Mouse (Mus musculus) stomach, embryonic 15.5 days (tissue): ENCODE results near the gene Tfpi2. TPM values are rescaled to one million over a fixed set of nuclear protein-coding genes. Genes with fewer than 3 reads are reported as not detected.

Experiments
- ATAC-seq: fragments of 200-750 bp; cut with Nextera tagmentation; 2 replicates; pipeline ENCODE4 v1.8.0; 2017; ENCODE audit warnings: low read depth, moderate number of reproducible peaks, moderate TSS enrichment; ENCODE audit not compliant: insufficient read depth, low FRiP score
- H3K27ac ChIP-seq: fragments of 300-500 bp; sonication (generic); 2 replicates; pipeline ENCODE4 v1.5.1; 2015; ENCODE audit warnings: mild to moderate bottlenecking, inconsistent platforms
- H3K27me3 ChIP-seq: fragments of 300-500 bp; sonication (generic); replicated peaks from 2 replicates; pipeline ENCODE4 v1.6.1; 2015; ENCODE audit warnings: inconsistent platforms
- H3K36me3 ChIP-seq: fragments of 300-500 bp; sonication (generic); 2 replicates; pipeline ENCODE4 v1.6.1; 2015; ENCODE audit warnings: inconsistent platforms
- H3K4me1 ChIP-seq: fragments of 300-500 bp; sonication (generic); 2 replicates; pipeline ENCODE4 v1.6.1; 2015; ENCODE audit warnings: inconsistent platforms
- H3K4me2 ChIP-seq: fragments of 300-500 bp; sonication (generic); 2 replicates; pipeline ENCODE4 v1.6.1; 2015; ENCODE audit warnings: mild to moderate bottlenecking, inconsistent platforms
- H3K4me3 ChIP-seq: fragments of 300-500 bp; sonication (generic); replicated peaks from 2 replicates; pipeline ENCODE4 v1.5.1; 2015; ENCODE audit warnings: inconsistent platforms
- H3K9ac ChIP-seq: fragments of 300-500 bp; sonication (generic); 2 replicates; pipeline ENCODE4 v1.6.1; 2015; ENCODE audit warnings: inconsistent platforms
- H3K9me3 ChIP-seq: fragments of 300-500 bp; sonication (generic); 2 replicates; pipeline ENCODE4 v1.6.1; 2016; ENCODE audit warnings: inconsistent platforms
- WGBS: fragments of 180-500 bp; shearing (Covaris S2); methylation state at CpG from one replicate; pipeline ENCODE4 v1.1.7; 2015; 5-methylcytosine and 5-hydroxymethylcytosine counted together
- polyA plus RNA-seq: library from polyadenylated mRNA; unstranded; fragments of >200 nt; fragmentation: Nextera tagmentation; extraction: Ambion mirVana; gene quantifications from 2 replicates; pipeline ENCODE4 v1.2.1, GENCODE M21; 2015

Tfpi2 gene
- polyA plus RNA-seq, 1 experiment from 2014 or later, result 5.6 TPM

GRCm38 (mm10) chr6:3982661-3983284, 5.9 kb downstream of the Tfpi2 start:
- Histone ChIP-seq H3K4me2 (no peak overlapping the region), H3K9ac (no peak overlapping the region), H3K4me1 (no peaks in the 10 kb centered on the region), H3K36me3 (no peaks in the 10 kb centered on the region), H3K4me3 (no peak overlapping the region), H3K9me3 (no peaks in the 10 kb centered on the region), H3K27ac (no peak overlapping the region), H3K27me3 (no peaks in the 10 kb centered on the region)
- 78% methylated on average over 5 of the region's 5 CpGs for WGBS
- ATAC-seq, result no peak

GRCm38 (mm10) chr6:3973679-3974078, 15.0 kb downstream of the Tfpi2 start:
- no peak for ATAC-seq
- Histone ChIP-seq H3K9me3 (no peaks in the 10 kb centered on the region), H3K9ac (no peak overlapping the region), H3K4me1 (no peaks in the 10 kb centered on the region), H3K4me2 (no peak overlapping the region), H3K4me3 (no peak overlapping the region), H3K27me3 (no peaks in the 10 kb centered on the region), H3K36me3 (no peaks in the 10 kb centered on the region), H3K27ac (no peak overlapping the region)
- WGBS, result 70% methylated on average over 1 of the region's 1 CpGs

DNA sequence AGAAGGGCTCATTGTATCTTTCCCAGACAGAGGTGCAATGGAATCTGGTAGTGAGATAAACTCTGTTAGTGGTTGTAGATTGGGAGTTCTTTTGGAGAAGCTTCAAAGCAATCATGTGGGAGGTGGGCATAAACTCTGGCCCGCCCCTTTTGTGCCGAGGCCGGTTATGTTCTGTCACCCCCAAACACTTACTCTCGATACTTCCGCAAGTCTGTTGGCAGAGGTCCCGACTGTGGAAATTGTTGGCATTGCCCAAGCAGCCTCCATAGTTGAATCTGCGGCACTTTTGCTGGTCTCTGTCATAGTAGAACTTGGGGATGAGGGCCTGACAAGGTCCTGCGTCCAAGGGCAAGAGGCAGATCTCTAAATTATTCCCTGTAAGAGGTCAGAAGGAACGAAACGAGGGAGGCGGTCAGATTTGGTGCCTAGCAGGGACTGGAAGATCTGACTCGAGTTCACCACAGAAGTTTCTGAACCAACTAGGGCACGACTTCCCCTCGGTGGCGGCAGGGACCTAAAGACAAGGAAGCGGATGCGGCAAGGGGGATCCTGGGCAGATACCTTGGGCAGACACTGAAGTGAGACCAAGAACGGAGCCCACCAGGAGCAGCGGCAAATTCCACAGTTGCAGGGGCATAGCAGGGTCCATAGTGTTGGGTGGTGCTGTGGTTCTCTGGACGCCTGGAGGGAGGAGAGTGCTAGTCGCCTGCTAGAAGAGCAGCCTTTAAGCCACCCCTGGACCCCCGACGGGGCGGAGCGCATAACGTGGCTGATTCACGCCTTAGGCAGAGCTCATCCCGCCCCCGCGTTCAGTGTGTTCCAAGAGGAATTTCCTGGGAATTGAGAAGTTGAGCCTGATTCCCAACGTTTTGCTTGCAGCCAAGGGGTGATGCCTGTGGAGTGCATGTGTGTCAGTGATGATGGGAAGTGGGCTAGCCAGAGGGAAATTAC, 20.8 kb downstream of the Tfpi2 start:
- Histone ChIP-seq H3K9me3 (no peaks in the 10 kb centered on the region), H3K4me3 (peak overlapping the region; percentile 23), H3K4me2 (peak overlapping the region; percentile 48), H3K27ac (no peak overlapping the region), H3K36me3 (no peaks in the 10 kb centered on the region), H3K9ac (no peak overlapping the region), H3K4me1 (no peaks in the 10 kb centered on the region), H3K27me3 (no peaks in the 10 kb centered on the region)
- ATAC-seq, result no peak
- 23% methylated on average over 31 of the region's 31 CpGs for WGBS

DNA sequence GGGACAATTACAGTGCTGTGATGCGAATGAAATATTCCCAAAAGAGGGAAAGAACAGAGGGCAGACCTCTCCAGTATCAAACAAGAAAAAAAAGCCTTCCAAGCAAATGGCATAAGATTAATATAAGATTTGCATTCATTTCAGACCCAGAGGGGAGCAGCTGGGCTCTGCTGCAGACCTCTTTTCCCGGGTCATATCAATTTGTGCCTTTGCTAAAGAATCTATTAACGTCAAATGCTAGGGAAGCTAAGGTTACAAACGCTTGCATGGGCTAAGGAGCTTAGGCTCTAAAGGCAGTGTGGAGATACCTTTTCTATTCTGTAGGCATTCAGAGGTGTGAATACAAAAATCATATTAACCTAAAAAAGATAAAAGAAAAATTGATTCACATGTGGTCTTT, 33.8 kb downstream of the Tfpi2 start:
- Histone ChIP-seq H3K36me3 (no peaks in the 10 kb centered on the region), H3K4me3 (no peak overlapping the region), H3K4me2 (no peak overlapping the region), H3K4me1 (no peaks in the 10 kb centered on the region), H3K27ac (no peak overlapping the region), H3K9ac (no peak overlapping the region), H3K9me3 (no peaks in the 10 kb centered on the region), H3K27me3 (no peaks in the 10 kb centered on the region)
- WGBS, result 38% methylated on average over 4 of the region's 4 CpGs
- no peak for ATAC-seq

GRCm38 (mm10) chr6:3936140-3936714, 52.5 kb downstream of the Tfpi2 start:
- 26% methylated on average over 1 of the region's 1 CpGs for WGBS

DNA sequence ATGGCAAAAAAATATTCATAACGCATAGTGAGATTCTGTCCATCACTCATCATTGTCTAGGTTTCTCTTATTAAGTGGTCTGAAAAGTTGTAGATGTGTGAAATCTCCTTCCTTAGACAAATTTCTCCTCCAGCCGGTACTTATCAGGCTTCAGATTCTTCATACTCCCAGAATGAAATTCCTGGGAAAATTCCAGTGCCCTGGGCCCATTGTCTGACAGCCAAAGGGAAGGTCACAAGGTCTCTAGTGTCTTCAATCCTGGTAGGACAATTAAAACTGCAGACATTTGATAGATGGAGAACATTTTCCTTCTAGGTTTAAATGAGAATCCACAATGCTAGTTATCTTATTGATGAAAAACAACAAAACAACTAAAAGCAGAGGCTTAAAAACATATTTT, 53.1 kb downstream of the Tfpi2 start:
- H3K9me3 ChIP-seq, result no peaks in the 10 kb centered on the region
- H3K4me1 ChIP-seq, result no peaks in the 10 kb centered on the region
- no peak overlapping the region for H3K4me2 ChIP-seq
- no peaks in the 10 kb centered on the region for H3K36me3 ChIP-seq
- ATAC-seq, result no peak
- H3K27ac ChIP-seq, result no peak overlapping the region
- no peak overlapping the region for H3K9ac ChIP-seq
- H3K27me3 ChIP-seq, result no peaks in the 10 kb centered on the region
- 56% methylated on average over 2 of the region's 2 CpGs for WGBS
- H3K4me3 ChIP-seq, result no peak overlapping the region

More at GRCm38 (mm10) chr6:3936140-3936714, 52.5 kb downstream of the Tfpi2 start:
- Histone ChIP-seq H3K4me2 (no peak overlapping the region), H3K4me1 (no peaks in the 10 kb centered on the region), H3K4me3 (no peak overlapping the region), H3K27ac (no peak overlapping the region), H3K9ac (no peak overlapping the region), H3K36me3 (no peaks in the 10 kb centered on the region), H3K9me3 (no peaks in the 10 kb centered on the region), H3K27me3 (no peaks in the 10 kb centered on the region)
- no peak for ATAC-seq

DNA sequence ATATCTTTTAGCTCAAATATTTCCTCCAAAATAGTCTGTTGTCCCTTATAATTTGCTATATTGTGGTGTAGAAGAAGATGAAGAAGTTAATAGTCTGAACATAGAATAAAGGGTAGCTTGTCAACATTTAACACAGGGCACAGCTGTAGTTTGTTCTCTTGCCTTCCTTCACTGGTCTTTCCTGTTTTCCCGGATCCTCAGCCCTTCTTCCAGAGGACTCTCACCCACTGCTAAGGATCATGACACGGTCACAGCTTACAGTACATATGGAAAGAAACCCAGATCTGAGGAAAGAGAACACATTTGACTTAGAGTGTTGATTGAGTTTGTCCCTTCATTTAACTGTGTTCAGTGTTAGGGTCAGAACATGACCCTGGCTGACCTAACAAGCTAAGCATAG, 53.7 kb downstream of the Tfpi2 start:
- no peaks in the 10 kb centered on the region for H3K9me3 ChIP-seq
- H3K9ac ChIP-seq, result no peak overlapping the region
- no peak overlapping the region for H3K4me3 ChIP-seq
- no peak for ATAC-seq
- no peaks in the 10 kb centered on the region for H3K36me3 ChIP-seq
- no peak overlapping the region for H3K27ac ChIP-seq
- H3K4me1 ChIP-seq, result no peaks in the 10 kb centered on the region
- no peak overlapping the region for H3K4me2 ChIP-seq
- no peaks in the 10 kb centered on the region for H3K27me3 ChIP-seq
- WGBS, result 27% methylated on average over 2 of the region's 2 CpGs

DNA sequence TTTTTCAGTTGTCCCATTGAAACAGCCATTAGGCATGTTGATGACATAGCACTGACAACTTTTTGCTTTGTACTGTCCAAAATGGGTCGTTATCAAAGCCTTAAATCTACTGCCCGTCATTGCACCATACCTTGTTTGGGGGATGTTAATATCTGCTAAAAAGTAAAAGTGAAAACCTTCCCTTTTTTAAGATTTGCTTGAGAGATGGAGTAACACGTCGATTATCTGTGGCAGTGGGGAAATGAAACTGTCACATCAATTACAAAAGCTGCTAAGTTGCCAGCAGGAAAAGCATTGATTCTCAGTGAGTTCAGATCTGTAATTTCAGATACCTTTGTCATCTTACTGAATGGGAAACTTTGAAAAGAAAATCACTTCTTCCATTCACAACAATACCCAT, 62.6 kb downstream of the Tfpi2 start:
- WGBS, result 68% methylated on average over 4 of the region's 4 CpGs
- no peaks in the 10 kb centered on the region for H3K9me3 ChIP-seq
- H3K27me3 ChIP-seq, result no peaks in the 10 kb centered on the region
- no peak overlapping the region for H3K27ac ChIP-seq
- no peak overlapping the region for H3K4me3 ChIP-seq
- no peak for ATAC-seq
- no peak overlapping the region for H3K9ac ChIP-seq
- no peaks in the 10 kb centered on the region for H3K4me1 ChIP-seq
- H3K36me3 ChIP-seq, result no peaks in the 10 kb centered on the region
- H3K4me2 ChIP-seq, result no peak overlapping the region

DNA sequence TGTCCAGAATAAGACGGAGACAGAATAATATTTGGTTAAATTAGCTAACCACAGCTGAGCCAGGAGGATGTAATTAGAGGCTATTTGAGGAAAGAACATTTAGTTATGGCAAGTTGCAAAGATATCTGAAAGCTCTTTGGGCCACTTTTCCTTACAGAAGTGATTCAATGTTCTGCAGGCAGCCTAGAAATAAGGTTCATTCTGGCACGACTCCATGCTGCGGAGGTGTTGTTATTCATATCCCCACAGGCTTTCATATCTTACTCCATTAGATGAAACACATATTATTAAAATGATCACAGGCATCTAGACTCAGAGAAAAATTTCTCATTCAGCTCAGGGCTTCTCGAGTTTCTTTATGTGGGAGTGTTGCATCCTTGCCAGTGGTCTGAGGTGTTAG, 65.8 kb downstream of the Tfpi2 start:
- 71% methylated on average over 4 of the region's 4 CpGs for WGBS
- ATAC-seq, result no peak

GRCm38 (mm10) chr6:3916015-3916414, 72.7 kb downstream of the Tfpi2 start:
- Histone ChIP-seq H3K36me3 (no peaks in the 10 kb centered on the region), H3K4me2 (no peak overlapping the region), H3K9me3 (no peaks in the 10 kb centered on the region), H3K4me1 (no peaks in the 10 kb centered on the region), H3K9ac (no peak overlapping the region), H3K27me3 (no peaks in the 10 kb centered on the region), H3K4me3 (no peak overlapping the region), H3K27ac (no peak overlapping the region)
- ATAC-seq, result no peak
- 39% methylated on average over 7 of the region's 7 CpGs for WGBS

More for the DNA sequence above, 65.8 kb downstream of the Tfpi2 start:
- Histone ChIP-seq H3K4me1 (no peaks in the 10 kb centered on the region), H3K36me3 (no peaks in the 10 kb centered on the region), H3K9ac (no peak overlapping the region), H3K27ac (no peak overlapping the region), H3K4me3 (no peak overlapping the region), H3K27me3 (no peaks in the 10 kb centered on the region), H3K9me3 (no peaks in the 10 kb centered on the region), H3K4me2 (no peak overlapping the region)
